Mouse (Mus musculus): Measurements from ENCODE around the gene Spag16.
"Not testable (repeated sequence)": the region's sequence is repeated elsewhere in the genome, so short reads cannot be mapped to it uniquely, and the experiment has no call there.

Gene Spag16

DNA sequence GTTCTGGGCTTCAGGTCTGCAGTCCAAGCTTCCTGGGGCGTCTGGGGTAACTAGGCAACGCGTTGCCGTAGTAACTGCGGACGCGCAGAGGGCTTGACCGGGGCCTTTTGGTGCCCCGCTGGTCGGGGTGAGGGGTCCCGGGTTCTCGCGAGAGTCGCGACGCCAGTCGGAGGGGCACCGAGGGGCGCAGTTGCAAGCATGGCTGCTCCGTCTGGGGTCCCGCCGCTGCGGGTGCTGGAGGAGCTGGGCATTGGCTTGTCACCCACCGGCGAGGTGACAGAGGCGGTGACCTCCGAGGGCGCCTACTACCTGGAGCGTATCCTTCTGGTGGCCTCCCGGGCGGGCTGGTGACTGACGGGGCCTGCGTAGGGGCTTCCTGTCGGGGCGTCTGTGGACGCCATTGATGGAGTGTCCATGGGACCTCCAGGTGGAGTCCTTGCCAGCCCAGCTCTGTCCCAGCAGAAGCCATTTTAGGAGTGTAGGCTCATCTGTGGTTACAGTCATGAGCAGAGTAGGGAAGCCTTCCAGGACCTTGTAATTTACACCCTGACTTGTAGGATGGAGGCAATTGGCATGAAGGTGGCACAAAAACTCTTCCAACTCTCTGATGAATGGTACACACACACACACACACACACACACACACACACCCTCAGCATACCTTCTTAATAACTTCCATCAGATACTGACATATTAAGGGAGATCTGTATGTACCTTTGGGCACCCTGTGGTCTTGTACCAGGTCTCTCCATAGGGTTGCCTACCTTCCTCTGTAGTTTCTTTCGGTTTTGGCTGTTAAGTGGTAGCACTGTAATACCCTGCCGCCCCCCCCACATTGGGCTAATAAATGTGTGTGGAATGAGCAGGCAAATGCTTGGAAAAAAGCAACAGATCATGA, at the start of gene Spag16:
Gene Spag16, plus strand, starts transcription at position 165 of the 898 bp plus-strand sequence.
- peak; percentile 9 for DNase-seq

DNA sequence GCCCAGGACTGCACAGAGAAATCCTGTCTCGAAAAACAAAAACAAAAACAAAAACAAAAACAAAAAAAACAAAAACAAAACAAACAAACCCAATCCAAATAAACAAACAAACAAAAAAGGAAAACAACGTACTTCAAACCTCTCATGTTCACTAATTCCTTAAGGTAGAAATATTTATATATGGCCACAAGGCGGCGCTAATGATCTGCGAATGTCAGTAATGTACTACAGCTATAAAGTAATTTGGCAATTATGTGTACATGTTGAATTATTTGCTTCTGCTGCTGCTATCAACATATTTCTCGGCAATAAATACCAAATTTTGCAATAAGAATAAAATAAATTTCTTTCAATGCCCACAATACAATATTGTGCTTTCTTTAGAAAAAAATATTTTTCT, 41.6 kb upstream of the Spag16 start:
- peak; percentile 50 for DNase-seq

DNA sequence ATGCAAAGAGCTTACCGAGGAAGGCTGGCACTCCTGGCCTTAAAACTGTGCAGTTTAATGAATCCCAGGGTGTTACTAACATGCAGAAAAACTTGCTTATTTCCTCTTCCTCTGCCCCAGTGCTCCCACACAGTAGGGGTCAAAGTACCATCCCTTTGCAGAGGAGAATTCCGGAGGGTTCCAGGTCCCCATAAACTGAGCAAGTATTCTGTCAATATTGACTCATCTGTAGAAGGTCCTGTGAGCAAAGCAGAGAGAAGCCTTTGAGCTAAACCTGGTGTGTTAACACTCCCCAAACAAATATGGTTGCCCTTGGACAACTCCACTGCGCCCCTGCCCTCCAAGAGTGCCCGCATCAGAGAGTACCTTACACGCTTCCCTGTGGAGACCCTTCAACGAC, 40.1 kb upstream of the Spag16 start:
- no peak for DNase-seq

DNA sequence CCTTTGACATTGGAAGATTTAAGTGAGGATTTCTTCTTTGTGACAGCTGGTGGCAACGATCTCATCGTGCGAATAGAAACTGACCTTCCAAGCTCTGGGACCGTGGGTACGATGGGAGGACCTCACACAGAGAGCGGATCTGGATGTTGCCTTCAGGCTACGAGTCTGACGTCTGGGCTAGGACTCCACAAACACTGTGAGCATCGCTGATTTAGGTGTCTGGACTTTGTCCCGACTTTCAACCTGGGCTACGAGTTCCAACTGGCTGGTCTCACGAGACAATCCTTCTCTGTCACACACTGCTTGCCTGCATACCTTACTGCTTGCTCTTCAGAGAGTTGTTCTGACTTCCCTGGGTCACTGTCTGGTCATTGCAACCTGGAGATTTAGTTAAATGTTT, 39.4 kb upstream of the Spag16 start:
- DNase-seq, result peak; percentile 7

DNA sequence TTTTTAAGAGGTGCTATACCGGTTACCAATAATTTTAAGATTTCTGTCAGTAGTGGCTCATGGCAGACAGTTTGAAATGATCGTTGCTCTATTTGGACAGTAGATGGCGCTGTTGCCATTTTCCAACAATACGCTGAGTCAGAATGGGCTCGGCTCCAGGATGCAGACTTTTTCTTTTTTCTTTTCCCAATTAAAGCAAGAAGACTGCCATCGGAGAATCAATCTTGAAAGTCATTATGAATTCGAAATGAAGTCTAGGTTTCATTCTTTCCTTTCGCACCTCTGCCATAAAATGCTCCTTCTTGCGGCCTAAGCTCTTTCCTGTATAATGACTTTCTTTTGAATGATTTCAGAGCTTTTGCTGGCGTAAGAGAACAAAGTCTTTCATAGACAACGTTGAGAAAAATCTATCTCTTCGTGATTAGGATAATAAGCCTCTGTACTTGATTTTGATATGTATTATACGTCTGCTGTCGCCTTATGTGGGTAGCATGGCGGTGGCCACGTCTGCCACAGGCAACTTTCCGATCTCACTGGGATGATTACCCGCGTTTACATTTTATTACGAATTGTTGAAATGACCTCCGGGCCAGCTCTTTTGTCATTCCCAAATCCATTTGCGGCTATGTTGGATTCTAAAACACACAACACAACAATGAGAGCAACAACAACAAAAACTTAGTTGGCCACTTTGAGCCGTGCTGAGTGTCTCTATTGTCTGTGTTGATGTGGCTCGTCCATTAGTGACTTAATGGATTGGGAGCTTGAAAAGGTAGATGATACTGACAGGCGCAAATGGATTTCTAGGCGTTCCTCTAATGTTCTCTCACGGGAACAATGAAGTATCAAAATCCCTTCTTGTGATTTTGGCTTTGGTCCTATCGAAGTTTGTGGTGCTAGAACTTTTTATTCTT, 36.2 kb upstream of the Spag16 start:
- peak; percentile 63 for DNase-seq

DNA sequence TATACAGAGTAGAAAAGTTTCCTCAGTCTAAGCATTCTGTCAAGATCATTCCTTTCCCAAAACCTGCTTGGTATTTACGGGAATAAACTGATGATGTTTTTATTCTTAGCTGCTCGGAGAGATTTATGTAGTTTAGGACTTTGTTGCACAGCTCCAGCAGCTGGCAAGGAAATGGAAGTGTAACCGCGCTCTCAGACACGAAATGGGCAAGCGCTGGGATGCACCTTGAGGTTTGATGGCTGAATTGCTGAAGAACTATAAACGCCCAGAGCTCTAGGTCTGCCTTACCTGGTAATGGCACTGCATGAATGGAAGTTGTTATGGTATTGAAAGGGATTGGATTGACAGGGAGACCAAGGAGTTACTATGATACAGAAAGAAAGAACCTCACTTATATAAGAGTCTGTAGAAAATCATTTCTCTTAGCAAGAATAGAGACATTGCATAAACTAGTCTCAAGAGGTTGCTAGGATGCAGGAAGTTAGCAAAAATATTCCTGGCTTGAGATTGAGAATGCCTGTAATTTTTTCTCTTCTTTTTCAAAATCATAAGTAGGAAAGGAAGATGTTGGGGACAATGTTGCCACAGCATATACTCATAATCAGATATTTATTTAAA, 27.7 kb upstream of the Spag16 start:
- DNase-seq, result no peak

DNA sequence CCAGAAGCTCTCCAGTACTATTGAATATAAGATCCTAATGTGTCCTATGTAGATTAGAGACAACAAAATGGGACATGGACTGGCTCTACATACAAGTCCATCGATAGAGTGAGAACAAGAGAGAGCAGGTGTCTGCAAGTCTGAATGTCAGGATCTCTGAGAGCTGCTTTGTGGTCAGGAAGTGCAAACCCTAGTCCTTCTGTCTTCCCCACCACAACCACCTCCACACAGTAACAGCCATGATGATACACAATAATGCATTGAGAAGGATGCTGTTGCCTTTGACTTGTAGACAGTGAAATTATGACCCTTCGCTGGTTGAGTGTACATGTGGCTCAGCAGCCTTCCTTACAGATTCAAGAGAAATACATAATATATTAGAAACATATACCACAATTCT, 16.6 kb upstream of the Spag16 start:
- DNase-seq, result no peak

DNA sequence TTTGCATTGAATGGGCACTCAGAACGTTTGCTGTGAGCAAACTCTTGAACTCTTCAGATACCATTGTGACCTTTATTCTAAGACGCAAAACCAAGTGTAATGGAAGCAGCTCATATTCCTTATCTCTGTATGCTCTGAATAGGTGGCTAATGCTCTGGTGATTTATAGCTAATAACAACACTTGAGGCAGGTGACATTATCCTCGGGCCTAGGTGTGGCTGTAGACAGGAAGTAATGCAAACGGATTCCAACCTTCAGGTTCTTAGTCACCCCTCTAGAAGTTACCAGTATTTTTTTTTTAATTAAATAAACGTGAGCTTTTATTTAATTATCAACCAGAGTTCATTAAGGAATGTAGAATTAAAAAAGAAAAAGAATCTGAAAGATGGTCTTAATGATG, 1.1 kb upstream of the Spag16 start:
- DNase-seq, result not testable (repeated sequence)

DNA sequence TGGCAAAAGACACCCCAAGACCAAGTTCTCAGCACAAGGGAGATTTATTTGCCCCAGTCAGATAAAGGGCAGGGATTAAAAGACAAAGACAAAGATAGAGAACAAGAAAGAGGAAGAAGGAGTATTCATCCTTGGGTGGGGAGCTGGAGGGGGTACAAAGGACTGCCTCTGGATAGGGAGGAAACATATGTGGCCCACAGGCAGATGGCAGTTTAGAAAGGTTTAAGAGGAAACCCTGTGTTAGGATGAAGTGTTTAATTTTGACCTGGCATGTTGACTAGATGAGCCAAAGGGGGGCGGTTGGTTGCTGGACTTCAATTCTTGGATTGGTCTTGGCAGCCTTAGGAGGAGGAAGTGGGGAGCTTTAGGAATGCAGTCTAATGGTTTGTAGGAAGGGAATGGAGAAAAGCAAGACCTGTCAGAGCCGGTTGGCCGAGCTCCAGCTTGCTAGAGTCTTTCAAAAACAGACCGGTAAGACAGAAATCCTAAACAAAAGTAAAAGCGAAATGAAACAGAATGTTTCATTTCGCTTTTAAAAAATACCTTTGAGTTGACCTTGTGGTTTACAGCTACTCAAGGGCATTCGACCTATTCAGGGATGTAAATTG, 2.2 kb downstream of the Spag16 start:
- DNase-seq, result no peak

DNA sequence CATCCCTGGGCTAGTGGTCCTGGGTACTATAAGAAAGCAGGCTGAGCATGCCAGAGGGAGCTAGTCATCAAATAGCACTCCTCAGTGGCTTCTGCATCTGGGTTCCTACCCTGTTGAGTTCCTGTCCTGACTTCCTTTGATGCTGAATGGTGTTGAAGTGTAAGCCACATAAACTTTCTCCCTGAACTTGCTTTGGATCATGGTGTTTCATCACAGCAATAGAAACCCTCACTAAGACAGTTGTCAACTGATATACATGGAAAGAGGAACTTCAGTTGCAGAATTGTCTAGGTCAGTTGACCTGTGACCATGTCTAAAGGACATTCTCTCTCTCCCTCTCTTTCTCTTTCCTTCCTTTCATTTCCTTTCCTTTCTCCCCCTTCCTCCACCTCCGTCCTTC, 3.8 kb downstream of the Spag16 start:
- no peak for DNase-seq

DNA sequence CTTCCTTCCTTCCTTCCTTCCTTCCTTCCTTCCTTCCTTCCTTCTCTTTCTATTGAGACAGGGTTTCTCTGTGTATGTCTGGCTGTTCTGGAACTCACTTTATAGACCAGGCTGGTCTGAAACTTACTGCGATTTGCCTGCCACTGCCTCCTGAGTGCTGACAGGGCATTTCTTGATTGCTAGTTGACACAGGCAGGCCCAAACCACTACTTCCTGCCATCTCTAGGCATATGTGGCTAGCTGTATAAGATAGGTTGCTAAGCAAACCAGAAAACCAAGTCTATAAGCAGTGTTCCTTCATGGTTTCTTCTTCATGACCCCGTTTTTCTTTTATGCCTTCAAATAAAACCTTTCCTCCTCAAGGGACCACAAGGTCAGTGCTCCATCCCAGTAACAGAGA, 4.2 kb downstream of the Spag16 start:
- DNase-seq, result no peak

DNA sequence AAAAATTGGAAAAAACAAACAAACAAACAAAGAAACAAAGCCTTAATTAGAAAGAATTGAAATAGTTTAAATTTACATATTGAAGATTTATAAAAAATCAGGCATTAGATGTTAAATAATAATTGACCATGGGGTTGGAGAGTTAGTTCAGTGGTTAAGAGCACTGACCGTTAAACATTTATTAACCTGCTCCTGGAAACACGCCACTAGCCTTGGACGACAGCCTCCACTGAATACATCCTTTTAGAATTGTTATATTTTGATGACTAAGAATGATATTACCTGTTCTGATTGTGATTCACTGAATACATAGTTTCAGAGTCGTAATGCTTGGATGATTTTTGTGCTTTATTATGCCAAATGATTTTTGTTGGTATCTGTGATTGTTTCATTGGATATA, 6.7 kb downstream of the Spag16 start:
- peak; percentile 65 for DNase-seq

DNA sequence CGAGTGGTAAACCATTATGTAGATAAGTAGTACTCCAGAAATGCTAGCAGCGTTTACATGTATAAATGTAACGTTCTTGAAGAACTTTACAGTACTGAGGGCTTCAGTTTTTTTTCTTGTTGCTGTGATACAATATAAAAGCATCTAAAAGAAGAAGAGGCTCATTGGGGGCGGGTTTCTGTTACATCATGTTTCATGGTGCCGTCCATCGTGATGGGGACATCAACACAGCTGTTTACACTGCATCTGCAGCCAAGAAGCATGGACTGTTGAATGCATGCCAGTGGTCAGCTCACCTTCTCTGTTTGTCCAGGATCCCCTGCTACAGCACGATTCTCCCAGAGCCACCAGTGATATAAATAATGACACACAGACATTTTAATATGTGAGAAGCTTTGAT, 26.7 kb downstream of the Spag16 start:
- no peak for DNase-seq

DNA sequence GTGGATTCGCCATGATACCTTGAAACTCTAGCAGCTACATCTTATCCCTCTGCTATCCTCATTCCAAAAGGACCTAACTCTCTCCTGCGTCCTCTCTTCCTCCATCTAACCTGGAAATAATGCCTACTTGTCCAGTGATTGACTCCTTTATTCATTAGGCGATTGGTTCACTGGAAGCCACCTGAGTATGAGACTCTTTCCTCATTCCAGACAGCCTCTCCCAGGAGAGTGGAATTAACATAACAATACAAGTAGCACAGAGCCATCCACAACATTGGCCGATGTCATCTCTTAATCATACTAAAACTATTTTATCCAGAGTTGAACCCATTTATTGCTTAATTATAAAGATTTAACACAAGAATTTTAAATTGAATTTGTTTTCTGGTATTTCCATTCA, 41.0 kb downstream of the Spag16 start:
- no peak for DNase-seq

DNA sequence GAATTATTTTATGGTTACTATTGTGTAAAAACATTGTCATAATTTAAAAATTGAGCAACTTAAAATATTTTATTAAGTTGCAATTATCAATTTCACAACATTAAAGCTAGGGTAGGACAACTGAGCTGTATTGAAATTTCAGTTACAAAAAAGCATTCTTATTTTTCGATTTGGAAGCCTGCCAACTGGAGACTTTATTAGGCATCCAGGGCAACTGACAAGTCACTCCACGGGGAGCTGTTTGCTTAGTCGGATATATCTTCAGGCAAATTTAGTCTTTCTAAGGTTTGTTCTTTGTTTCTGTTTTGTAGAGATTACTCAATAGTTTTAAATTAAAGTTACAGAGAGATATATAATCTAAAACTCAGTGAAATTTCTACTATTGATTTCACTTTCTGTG, 129.8 kb downstream of the Spag16 start:
- no peak for DNase-seq

DNA sequence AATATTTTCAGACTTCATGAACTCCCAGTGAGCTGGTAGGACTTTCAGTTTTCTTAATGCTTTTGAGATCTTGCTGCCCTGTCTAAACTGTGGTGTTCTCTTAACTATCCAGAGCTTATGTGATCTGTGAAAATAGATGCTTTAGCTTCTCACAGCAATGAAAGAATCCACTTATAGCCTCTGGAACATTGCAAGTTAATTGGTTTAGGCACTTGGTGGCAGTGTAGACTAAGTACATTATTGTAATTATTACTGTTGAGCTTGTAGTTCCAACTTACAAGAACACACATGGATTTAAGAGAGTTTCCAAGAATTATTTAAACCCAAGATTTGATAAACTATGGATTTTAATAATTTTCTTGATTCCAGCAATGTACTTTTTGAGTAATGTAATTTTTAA, 170.1 kb downstream of the Spag16 start:
- DNase-seq, result no peak

DNA sequence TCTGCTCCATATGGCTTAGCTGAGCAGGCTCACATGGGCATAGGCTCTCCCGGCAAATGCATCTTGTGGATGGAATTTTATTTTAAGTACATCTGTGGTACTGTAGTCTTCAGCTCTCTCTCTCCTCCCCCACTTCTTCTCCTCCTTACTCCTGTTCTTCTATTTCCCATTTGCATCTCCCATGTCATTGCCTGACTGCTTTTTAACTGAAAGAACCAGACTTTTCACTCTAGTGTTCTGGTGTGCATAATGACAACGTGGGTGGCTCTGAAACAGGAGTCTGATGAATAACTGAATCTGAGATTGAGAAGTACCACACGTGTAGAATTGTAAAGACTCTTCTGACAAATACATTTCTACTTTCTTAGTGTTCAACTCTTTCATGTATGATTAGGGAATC, 186.2 kb downstream of the Spag16 start:
- DNase-seq, result no peak

DNA sequence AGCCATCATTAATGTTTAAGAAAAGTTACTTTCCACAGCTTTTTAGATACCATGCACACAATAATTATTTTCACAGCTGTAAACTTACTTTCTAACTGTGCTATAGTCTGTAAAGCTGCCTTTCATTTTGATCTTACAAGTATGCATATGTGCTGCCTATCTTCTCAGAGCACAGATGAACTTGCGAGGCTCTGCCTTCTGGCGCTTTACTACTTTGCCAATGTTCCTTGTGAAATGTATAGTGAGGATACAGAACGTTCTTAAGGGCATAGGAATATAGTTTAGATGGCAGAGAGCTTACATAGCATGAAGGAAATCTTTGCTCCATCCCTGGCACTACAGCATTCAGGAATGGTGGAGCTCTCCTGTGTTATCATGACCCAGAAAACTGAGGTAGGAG, 210.6 kb downstream of the Spag16 start:
- no peak for DNase-seq

DNA sequence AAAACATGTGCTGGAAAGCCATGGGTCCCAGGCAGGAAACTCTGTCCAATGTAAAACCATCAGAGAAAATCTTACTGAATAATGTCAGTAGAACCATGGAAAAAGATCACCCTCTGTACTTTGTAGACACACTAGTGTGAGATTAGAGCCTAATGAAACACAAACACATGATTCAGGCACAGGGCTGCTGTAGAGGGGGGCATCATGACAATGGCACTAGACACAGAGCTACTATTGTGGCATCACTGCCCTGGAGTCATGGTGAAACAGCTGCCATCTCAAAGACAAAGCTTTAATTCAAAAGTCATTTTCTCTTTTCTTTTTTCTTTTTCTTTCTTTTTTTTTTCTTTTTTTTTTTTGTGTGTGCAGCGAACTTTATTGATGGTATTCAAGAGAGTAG, 240.6 kb downstream of the Spag16 start:
- no peak for DNase-seq

DNA sequence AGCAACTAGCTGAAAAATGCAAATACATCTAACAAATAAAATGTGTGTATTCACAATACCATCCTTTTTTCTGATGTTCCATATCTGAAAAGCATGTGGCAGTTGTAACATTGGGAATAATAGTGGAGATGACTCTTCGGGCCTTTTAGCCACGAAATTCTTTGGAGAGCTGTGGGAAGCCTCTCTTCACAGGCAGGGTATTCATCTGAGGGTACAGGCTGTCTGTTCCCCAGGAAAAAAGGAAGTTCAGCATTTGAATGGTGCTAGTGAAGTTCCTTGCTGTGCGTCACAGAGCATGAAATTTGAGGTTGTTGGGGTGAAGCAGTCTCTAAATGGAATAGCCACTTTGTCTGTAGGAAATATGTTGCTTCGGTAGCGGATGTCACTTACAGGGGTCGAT, 246.7 kb downstream of the Spag16 start:
- no peak for DNase-seq

DNA sequence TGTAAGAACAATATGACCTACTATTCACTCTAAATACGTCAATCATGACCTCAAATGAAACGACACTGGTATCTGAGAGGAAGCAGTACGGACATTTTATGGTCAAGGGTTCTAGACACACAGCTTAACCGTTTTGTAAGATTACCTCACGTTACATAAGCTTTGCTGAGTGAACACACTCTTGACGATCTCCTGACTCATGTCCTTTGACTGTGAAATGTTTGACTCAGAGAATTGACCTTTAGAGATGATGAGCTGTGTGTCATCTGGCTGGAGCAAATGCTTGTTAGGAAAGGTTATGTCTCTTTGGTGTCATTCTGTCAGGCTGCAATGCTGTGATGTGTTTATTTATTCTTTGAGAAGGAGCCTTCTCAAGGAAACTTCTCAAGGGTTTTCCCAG, 252.0 kb downstream of the Spag16 start:
- DNase-seq, result no peak

DNA sequence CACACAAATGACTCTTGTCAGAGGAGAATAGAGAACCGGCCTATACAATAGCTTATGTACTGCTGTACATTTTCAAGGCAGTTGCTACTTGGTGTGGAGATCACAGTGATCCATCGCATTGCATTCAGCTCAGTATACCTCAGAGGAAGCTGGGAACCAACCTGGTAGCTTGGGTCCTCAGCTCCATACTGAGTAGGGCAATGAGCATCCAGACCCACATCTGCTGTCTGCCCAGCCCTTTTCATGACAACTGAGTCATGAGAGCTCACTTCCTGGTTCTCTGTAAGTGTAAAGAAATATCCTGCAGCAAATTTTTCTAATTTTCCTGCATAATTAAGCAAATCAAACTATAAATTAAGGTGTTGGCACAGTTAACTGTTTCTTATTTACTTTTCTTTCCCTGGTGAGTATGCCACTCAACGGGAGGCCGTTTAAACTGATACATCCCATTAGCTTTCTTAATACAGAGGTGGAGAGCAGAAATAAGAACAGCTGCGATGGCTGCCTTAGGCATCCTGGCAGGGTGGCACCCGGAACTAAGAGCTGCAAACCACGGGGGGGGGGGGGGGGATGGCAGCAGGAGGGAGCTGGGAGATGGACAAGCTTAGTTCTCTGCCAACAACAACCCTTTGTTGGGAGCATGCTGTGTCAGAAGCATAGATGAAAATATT, 255.6 kb downstream of the Spag16 start:
- DNase-seq, result no peak

DNA sequence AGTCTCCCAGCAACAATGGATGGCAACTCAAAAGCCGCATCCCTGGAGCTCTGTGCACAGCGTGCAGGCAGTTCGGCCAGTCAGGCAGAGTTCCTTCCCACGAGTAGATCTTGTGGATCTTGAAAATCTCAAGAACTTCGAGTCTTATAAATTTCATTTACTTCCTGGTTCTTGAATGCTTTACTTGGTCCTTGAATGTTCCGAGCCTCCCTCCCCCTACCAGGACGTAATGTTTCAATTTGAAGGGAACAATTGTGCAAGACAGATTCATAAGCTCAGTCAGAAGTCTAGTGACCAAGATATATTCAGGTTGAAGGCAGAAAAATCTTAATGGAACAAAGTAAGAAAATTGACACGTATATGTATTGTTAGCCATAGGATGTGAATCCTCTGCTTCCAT, 277.9 kb downstream of the Spag16 start:
- DNase-seq, result no peak

Measured in kidney, adult 9 months (tissue).